Mouse (Mus musculus) left cerebral cortex, adult 11 months (tissue): ENCODE results near the gene Akr1b10.
"Not testable (repeated sequence)": the region's sequence is repeated elsewhere in the genome, so short reads cannot be mapped to it uniquely, and the experiment has no call there.

Experiments
- DNase-seq: peaks from one replicate; pipeline ENCODE4 v3.0.0; 2022; ENCODE audit warnings: low spot score

The Akr1b10 gene

DNA sequence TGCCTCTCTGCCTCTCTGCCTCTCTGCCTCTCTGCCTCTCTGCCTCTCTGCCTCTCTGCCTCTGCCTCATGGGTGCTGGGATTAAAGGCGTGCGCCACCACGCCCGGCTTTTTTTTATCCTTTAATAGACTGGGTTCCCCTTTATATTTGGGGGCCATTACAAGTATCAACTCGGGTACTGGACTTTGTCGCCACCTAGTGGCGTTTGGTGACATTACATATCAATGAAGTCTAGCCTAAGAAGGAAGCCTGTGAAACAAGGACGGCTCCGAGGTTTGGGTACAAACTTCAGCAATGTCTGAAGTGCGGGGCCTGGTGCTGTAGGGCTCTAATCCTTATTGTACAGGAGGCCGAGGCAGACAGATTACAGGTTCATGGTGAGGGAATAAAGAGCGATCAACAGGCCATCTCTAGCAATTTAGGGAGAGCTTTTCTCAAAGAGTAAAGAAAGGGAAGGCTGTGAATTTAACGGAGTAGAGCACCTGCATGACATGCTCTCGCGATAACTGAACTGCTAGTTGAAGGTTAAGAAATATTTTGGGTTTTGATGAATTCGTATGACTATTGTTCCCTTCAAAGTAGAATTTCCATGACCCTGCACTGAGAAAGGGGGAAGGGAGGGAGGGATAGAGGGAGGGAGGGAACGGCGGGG is 12.2 kb upstream of the Akr1b10 start:
- DNase-seq: peak; percentile 56

- no peak for DNase-seq
These were observed 10.2 kb upstream of the Akr1b10 start for GRCm38 (mm10) chr6:34373841-34374240.

DNA sequence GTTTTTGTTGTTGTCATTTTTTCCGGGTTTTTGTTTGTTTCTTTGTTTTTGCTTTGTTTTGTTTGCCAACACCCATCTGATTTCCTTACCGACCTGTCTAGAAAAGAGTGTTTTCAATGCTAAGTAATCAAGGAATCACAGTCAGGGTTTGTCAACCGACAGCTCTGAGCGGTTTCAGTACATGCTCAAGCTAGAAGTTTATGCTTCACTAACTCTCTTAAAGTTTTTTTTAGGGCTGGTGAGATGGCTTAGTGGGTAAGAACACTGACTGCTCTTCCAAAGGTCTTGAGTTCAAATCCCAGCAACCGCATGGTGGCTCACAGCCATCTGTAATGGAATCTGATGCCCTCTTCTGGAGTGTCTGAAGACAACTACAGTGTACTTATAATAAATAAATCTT is 8.1 kb upstream of the Akr1b10 start:
- DNase-seq: not testable (repeated sequence)

DNA sequence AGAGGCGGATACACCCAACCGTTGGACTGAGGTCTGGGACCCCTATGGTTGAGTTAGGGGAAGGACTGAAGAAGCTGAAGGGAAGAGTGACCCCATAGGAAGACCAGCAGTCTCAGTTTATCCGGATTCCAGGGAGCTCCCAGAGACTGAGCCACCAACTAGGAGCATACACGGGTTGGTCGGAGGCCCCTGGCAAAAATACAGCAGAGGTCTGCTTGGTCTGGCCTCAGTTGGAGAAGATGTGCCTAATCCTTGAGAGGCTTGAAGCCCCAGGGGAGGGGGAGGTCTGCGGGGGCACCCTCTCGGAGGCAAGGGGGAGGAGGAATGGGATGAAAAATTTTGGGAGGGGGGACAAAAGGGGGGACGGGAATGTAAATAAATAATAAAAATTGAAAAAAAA is 617 bp upstream of the Akr1b10 start:
- no peak for DNase-seq

DNA sequence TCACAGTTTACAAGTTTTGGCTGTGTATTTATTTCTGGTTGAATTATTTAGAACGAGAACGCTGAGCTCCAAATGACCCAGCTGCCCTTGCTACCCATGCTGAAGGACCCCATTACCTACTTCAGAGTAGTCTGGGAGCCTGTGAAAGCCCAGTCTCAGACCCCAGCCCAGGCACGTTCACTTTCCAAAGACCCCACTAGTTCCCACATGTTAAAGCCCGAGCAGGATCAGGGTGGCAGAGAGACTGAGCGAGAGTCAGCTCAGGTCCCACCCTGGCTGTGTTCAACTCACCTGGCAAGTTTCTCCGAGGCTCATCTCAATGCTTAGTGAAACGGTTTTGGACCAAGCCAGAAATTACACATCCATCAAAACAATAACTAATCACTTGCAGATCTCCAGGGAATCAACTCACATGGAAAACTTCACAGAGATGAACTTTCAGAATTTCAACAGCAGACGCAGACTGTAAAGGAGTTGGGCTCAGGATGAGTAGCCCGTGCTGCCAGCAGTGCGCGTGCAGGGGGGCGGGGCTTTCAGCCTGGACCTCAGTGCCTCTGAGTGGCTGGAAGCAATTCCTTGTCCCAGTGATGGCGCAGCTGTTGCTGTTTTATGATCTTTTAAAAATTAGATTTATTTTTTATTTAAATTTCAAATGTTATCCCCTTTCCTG is 818 bp downstream of the Akr1b10 start:
- no peak for DNase-seq

- no peak for DNase-seq
These were observed 4.6 kb downstream of the Akr1b10 start for GRCm38 (mm10) chr6:34388420-34389156.

GRCm38 (mm10) chr6:34395897-34396296 is 11.9 kb downstream of the Akr1b10 start:
- DNase-seq: no peak

GRCm38 (mm10) chr6:34398431-34398830 is 14.4 kb downstream of the Akr1b10 start:
- DNase-seq: no peak

DNA sequence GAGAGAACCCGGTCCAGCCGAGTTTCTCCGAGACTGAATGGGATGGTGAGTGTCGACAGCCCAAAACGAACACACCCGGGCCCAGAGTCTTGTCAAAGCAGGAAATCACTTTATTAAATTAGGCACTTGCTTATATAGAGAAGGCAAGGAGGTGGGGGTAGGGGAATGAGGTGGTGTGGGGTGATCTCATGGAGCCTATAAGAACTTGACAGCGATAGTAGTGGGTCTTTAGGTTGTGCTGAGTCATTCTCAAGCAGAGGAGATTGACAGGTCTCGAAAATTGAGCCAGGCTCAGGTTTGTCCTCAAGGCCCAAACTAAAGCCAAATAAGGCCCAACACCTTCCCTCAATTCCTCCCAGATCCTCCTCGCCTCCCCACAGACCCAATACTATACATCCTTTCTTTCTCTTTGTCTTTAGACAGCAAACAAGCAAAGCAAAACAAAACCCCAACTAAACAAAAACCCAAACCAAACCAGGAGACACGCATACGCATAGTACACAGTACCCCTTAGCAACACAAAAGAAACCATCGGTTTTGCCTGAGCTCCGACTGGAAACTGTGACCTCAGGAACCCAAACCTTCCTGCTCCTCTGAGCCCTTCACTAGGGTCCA is 15.7 kb downstream of the Akr1b10 start:
- no peak for DNase-seq

DNA sequence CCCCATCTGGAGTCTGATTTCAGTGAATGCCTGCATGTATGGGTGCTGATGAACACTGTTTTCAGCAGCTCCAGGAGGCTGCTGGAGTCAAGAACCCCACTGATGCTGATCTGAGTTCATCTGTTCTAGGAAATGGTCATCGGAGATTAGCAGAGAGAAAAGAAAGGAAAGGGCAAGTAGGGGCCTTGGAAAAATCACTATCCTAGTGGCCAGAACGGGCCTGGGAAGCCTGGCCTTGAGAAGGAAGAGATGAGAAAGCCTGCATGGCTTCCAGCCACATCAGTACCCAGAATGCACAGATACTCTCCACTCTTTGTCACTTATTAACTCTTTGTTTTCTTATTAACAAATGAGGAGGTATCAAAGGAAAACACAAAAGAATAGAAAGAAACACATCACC is 16.7 kb downstream of the Akr1b10 start:
- no peak for DNase-seq

DNA sequence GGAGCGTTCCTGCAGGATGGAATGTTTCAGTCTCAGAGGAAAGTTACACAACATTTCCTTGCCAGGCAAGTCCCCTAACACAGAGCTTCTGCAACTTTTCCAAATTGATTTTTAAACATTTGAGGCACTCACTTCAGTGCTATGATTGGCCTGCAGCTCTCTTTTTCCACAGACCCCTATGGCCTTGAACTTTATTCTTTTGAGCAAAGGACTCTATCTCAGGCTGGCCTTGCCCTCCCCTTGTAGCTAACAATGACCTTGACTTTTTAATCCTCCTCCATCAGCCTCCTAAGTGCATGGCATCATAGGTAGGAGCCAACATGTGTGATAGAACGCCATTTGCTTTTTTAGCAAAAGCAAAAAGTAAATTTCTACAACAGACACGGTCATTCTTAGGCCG is 22.7 kb downstream of the Akr1b10 start:
- no peak for DNase-seq

DNA sequence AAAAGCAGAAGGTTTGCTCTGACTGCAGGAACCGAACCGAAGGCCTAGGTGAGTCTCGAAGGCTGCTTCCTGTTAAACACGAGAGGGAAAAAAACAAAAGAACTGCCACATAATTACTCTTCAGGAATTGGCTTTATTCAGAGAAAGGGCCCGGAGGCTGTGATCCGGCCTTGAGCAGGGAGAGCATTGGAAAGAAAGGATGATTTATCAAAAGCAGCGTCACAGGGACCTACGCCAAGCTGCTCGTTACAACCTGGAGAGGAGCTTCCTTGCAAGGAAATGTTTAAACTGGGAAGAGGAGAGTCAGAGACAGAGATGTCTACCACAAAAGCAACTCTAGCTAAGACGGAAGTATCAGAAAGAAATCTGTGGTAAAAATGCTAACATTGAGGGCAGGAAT is 23.4 kb downstream of the Akr1b10 start:
- DNase-seq: no peak

DNA sequence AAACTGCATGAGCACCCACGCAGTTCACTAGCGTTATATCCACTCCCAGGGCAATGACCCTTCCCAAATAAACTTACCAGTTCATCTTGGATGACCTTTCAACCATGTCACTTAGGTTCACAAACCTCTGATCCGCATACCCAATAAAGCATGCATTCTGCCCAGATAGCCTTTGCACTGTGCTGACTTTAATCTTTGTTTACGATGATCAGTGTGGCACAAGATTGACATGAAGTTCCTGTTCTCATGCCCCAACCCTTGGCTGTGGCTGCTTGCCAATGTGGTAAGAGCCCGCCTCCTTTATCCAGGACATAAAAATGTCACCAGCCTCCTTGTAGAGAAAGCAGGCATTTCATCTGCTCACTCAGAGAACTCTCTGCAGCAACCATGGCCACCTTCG is 28.0 kb downstream of the Akr1b10 start, which contains the start of gene Akr1b7:
Akr1b7 (plus strand) TSS at position 312 of the 400 bp plus-strand sequence.
- DNase-seq: no peak

DNA sequence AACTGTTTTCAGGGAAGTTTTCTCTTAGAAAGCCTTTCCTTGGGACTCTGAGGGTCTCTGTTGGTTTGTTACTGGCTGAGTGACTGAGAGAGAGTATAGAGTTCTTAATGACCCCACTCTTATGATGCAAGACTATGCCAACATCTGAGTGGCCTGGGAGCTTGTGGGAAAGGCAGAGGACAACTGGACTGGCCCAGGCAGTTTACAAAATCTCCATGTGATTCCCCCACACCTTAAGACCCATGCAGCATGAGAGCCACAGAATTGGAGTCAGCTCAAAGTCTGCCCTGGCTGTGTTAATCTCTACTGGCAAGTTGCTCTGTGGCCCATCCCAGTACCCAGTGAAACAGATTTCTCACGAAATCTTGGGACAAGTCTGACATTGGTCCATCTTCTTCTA is 28.7 kb downstream of the Akr1b10 start:
- DNase-seq: no peak

DNA sequence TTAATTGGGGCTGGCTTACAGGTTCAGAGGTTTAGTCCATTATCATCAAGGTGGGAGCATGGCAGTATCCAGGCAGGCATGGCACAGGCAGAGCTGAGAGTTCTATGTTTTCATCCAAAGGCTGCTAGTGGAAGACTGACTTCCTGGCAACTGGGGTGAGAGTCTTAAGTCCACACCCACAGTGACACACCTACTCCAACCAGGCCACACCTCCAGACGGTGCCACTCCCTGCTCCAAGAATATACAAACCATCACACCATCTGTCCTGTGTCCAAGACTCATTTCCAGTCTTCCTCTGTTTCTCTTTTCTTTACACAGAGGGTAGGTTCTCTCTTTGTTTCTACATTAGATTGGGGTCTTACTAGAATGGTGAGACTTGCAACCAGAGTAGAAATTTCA is 29.4 kb downstream of the Akr1b10 start:
- not testable (repeated sequence) for DNase-seq

- no peak for DNase-seq
These were observed 32.5 kb downstream of the Akr1b10 start for GRCm38 (mm10) chr6:34416521-34416920.

- no peak for DNase-seq
These were observed 35.1 kb downstream of the Akr1b10 start for GRCm38 (mm10) chr6:34419071-34419470.

DNA sequence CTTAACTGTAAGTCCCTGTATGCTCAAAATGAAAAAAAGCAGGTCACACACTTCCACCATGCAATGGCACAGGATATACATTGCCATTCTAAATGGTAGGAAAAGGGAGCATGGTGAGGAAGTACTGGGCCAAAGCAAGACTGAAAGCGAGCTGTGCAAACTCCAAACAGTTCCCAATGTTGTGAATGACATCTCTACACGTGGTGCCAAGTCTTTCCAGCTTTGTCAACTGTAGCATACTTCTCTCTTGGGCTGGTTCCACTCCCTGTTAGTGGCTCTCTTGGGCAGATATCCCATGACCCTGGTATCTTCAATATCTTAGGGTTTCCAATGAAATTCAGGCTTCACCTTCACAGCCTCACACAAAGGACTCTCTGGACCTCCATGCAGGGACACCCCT is 55.0 kb downstream of the Akr1b10 start:
- DNase-seq: no peak

- DNase-seq: no peak
These were observed 57.7 kb downstream of the Akr1b10 start for GRCm38 (mm10) chr6:34441556-34442257.

DNA sequence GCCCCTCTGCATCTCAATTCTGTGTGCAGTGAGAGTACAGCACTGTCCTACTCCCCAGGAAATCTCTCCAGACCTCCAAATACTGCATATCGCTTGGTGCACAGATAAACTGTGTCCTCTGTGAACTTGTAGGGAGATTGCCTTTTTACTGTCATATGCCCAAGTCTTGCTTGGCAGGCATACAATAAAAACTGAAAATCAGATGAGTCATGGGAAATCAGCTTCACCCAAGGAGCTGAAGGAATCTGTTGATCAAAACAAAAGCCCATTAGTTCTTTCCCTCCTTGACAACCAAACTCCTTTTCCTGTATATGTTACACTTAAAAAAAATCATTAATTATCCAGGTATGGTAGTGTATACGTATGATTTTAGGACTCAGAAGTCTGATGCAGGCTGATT is 59.8 kb downstream of the Akr1b10 start:
- no peak for DNase-seq
